Mouse (Mus musculus) cerebellum, postnatal 14 days (tissue): ENCODE data around the gene Sncb.

Source experiments
- DNase-seq, 2 experiments: peaks; one replicate each; pipeline ENCODE4 v3.0.0; 2021; ENCODE audit warnings: mixed read lengths in 2 of 2

Sncb gene

DNA sequence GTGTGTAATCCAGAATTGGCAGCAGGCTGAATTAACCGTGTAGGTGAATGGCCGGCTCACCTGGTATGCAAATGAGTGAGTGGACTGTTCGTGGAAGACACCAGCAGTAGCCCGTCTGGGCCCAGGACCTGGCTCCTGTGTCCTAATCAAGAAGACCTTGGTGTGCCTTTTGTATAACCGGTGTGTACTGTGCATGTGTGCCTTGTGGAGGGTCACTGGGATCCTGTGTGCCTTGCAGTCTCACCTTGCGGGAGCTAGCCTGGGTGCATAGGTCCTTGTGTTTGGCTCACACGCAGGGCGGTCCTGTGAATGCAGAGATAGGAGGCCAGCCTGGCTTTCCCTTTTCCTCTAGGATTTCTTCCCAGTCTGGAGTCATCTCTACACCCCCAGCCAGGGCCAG is 18.2 kb downstream of the Sncb start:
- DNase-seq = peak; percentile 36 to 41

DNA sequence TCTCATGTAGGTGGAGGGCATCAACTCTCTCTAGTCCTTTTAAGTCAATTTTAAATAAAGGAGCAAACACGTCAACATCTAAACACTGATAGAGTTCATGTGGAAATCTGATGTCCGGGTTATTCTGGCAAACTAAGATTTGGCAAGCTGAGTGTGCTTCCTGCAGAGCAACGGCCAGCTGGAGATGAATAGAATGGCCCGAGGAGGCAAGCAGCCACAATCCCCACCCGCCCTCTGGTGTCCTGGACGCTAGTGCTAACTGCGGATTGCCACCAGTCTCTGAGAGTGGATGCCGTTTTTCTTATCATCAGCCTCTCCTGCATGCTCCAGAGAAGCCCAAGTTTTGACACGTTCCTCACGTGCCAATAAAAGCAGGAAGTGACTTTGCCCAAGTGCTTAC is 19.5 kb downstream of the Sncb start:
- DNase-seq = peak; percentile 81 to 83

GRCm38 (mm10) chr13:54746110-54746509 is 20.3 kb downstream of the Sncb start:
- DNase-seq = peak; percentile 33 to 45

DNA sequence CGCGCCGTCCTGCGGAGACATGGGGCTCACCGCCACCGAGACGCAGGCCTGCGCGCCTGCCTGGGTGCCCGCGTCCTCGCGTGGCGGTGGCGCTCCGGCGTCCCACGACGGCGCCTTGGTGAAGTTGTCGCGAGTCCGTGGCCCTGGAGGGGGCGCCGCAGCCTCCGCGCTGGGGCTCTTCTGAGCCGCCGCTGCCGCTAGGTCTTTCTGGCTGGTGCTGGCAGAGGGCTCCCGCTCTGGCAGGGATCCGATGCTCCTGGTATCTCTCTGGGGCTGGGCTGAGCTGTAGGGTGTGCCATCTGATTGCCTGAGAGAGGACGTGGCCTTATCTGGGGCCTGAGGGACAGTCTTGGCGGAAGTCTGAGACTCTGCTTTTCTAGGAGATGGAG is 28.2 kb downstream of the Sncb start:
- DNase-seq = peak; percentile 66 to 80

- DNase-seq = peak in 1 of 2 experiments; percentile 51
Observed at GRCm38 (mm10) chr13:54737488-54738212, 28.7 kb downstream of the Sncb start.

DNA sequence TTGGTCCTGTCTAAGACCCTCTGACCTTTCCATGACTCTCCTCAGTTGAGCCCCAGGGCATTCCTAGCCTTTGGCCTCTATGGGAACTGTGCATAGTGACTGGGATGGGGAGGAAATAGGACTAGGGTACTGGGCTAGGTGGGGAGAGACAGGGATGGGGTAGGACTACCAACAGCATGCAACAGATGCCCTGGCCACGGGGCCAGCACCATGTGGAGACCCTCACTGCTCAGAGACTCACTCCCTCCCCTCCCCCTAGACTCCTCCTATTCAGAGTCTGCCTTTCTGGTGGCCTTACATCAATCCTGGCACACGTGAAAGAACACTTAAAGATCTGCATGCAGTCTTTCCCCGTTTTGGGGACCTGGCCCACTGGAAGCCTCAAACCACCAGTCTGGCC is 29.5 kb downstream of the Sncb start:
- DNase-seq = no peak

DNA sequence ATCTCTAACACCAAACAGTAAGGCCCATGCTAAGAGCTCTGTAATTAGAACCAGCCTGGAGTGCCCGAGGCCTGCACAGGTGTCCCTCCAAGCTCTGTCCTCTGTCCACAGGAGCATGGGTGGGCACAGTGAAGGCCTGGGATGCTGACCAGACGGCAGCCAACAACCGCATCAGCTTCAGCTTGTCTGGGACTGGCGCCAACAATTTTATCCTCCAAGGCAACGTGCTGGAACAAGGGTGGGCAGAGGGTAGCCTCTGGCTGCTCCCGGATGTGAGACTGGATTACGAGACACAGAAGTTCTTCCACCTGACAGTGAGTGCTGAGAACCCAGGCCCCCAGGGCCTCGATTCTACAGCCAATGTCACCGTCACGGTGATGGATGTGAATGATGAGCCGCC is 40.3 kb downstream of the Sncb start:
- DNase-seq = peak in 1 of 2 experiments; percentile 35

DNA sequence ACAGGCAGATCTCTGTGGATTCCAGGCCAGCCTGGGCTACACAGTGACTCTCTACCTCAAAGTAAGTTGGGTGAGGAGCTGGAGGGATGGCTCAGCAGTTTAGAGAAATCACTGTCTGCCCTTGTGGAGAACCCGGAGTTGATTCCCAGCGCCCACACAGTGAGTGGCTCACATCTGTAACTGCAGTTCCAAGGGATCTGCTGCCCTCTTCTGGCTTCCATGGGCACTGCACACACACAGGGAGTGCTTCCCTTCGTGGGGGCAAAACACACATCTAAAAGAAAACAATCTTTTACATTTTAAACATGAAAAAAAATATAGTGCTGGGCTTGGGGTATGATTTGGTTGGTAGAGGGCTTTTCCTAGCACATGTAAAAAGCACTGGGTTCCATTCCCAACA is 43.3 kb downstream of the Sncb start:
- peak in 1 of 2 experiments; percentile 41 for DNase-seq

- peak; percentile 85 for DNase-seq
Observed at GRCm38 (mm10) chr13:54716916-54717315, 49.5 kb downstream of the Sncb start.

DNA sequence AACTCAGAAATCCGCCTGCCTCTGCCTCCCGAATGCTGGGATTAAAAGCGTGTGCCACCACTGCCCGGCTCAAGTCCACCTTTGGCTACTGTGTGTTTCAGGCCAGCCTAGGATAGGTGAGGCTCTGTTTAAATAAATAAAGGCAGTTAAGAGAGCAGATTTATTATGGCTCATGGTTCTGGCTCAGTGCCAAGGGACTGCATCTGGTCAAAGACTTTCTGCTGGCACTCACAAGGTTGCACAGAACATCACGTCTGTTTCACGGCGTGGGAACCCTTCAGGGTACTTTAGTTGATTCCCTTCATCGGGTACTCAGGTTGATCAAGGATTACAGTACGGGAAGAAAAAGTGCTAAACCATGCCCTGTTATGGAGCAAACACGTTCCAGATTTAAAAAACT is 51.4 kb downstream of the Sncb start:
- peak in 1 of 2 experiments; percentile 58 for DNase-seq

DNA sequence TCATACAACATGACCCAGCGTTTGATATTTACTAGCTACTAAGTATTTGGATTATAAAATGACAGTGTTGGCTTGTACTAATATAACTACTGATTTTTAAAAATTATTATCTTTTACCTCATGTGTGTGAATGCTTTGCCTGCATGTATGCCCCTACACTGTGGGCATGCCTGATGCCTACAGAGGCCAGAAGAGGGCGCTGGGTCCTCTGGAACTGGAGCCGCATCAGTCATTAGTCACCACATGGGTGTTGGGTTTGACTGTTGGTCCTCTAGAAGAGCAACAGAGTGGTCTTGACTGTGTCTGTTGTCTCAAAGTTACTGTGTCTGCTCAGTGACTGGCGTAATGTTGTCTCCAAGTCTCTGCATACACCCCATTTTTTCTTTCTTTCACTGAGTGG is 52.0 kb downstream of the Sncb start:
- peak in 1 of 2 experiments; percentile 62 for DNase-seq

GRCm38 (mm10) chr13:54710866-54711265 is 55.5 kb downstream of the Sncb start:
- no peak for DNase-seq
